Mouse (Mus musculus) myocyte (in vitro differentiated cells): ENCODE measurements around the gene Akt1.

Experiments used
- E2F4 ChIP-seq: IDR thresholded peaks from one replicate; pipeline ENCODE4 v1.6.1; 2011; ENCODE audit warnings: mild to moderate bottlenecking, control low read depth, moderate library complexity; ENCODE audit not compliant: insufficient read depth
- MAX ChIP-seq: IDR thresholded peaks from one replicate; pipeline ENCODE4 v1.6.1; 2011; ENCODE audit warnings: low read depth, mild to moderate bottlenecking, control low read depth
- MYOG ChIP-seq, 3 experiments: IDR thresholded peaks; one replicate each; pipeline ENCODE4 v1.6.1; 2011; ENCODE audit warnings: control low read depth in 2 of 3, low read depth in 2 of 3, mild to moderate bottlenecking in 2 of 3; ENCODE audit not compliant: insufficient read length in 2 of 3, control insufficient read depth in 1 of 3, insufficient read depth in 1 of 3
- POLR2A ChIP-seq: IDR thresholded peaks from one replicate; pipeline ENCODE4 v1.6.1; 2011; ENCODE audit warnings: low read depth, mild to moderate bottlenecking, control low read depth, moderate library complexity; ENCODE audit not compliant: insufficient read length
- POLR2AphosphoS2 ChIP-seq: IDR thresholded peaks from one replicate; pipeline ENCODE4 v1.6.1; 2011; ENCODE audit warnings: low read depth, control low read depth; ENCODE audit not compliant: insufficient read length
- SRF ChIP-seq: IDR thresholded peaks from one replicate; pipeline ENCODE4 v1.6.1; 2011; ENCODE audit warnings: low read depth; ENCODE audit not compliant: control insufficient read depth, insufficient read length
- TCF12 ChIP-seq: IDR thresholded peaks from one replicate; pipeline ENCODE4 v1.6.1; 2011; ENCODE audit warnings: mild to moderate bottlenecking, control low read depth; ENCODE audit not compliant: poor library complexity, insufficient read depth, severe bottlenecking

DNA sequence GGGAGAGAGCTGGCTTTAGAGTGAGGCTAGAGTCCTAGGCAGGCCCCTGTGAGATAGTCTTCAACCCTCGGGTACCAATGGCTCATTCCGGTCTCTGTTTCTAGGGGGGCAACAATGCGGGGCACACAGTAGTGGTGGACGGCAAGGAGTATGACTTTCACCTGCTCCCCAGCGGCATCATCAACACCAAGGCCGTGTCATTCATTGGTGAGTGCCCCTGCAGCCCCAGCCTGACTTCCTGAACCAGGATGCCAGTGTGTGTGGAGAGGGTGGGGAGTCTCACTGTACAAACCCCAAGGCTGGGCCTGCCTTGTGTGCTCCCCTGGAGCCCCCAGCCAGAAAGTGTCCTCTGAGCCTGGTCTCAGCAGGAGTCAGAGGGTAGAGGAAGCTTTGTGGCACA lies 46.5 kb downstream of the Akt1 start:
- TF ChIP-seq POLR2AphosphoS2 (no peak), POLR2A (no peak), MAX (no peak), SRF (no peak), TCF12 (no peak), E2F4 (no peak), MYOG (IDR thresholded peaks at IDR 0.05; ENCODE audit: control insufficient read depth in 1 of 3, insufficient read depth in 1 of 3, insufficient read length in 2 of 3, low read depth in 2 of 3) (no peak)
